Mouse (Mus musculus) heart, postnatal 0 days (tissue): ENCODE measurements around the gene Crim1. TPM values are rescaled to one million over a fixed set of nuclear protein-coding genes. Genes with fewer than 3 reads are reported as not detected.

Experiments
- ATAC-seq: fragments of 200-750 bp; cut with Nextera tagmentation; 2 replicates; pipeline ENCODE4 v1.8.0; 2017; ENCODE audit warnings: low read depth, moderate number of reproducible peaks, moderate library complexity; ENCODE audit not compliant: insufficient read depth
- DNase-seq: peaks from one replicate; pipeline ENCODE4 v3.0.0-alpha.2; 2016; ENCODE audit warnings: low spot score
- H3K27ac ChIP-seq: fragments of 300-500 bp; sonication (generic); 2 replicates; pipeline ENCODE4 v1.5.1; 2014; ENCODE audit warnings: low read depth, mild to moderate bottlenecking
- H3K27me3 ChIP-seq: fragments of 300-500 bp; sonication (generic); 2 replicates; pipeline ENCODE4 v1.6.1; 2014; ENCODE audit warnings: low read length, mixed read lengths; ENCODE audit not compliant: control insufficient read depth, insufficient read depth
- H3K36me3 ChIP-seq: fragments of 300-500 bp; sonication (generic); replicated peaks from 2 replicates; pipeline ENCODE4 v1.6.1; 2014; ENCODE audit warnings: low read length, mixed read lengths; ENCODE audit not compliant: control insufficient read depth, insufficient read depth
- H3K4me1 ChIP-seq: fragments of 300-500 bp; sonication (generic); 2 replicates; pipeline ENCODE4 v1.6.1; 2014; ENCODE audit warnings: antibody characterized with exemption; ENCODE audit not compliant: control insufficient read depth, insufficient read depth
- H3K4me2 ChIP-seq: fragments of 300-500 bp; sonication (generic); 2 replicates; pipeline ENCODE4 v1.6.1; 2014; ENCODE audit warnings: low read depth, mild to moderate bottlenecking, low read length, moderate library complexity
- H3K4me3 ChIP-seq: fragments of 300-500 bp; sonication (generic); 2 replicates; pipeline ENCODE4 v1.5.1; 2014; ENCODE audit warnings: low read depth, low read length
- H3K9ac ChIP-seq: fragments of 300-500 bp; sonication (generic); replicated peaks from 2 replicates; pipeline ENCODE4 v1.6.1; 2014; ENCODE audit warnings: low read depth, low read length, mixed read lengths
- H3K9me3 ChIP-seq: fragments of 300-500 bp; sonication (generic); replicated peaks from 2 replicates; pipeline ENCODE4 v1.6.1; 2016; ENCODE audit warnings: low read length; ENCODE audit not compliant: control insufficient read depth
- CTCF ChIP-seq: IDR thresholded peaks from 2 replicates; pipeline ENCODE4 v1.5.1; 2016; ENCODE audit warnings: antibody characterized with exemption, control low read depth, low read depth
- EP300 ChIP-seq: IDR thresholded peaks from 2 replicates; pipeline ENCODE4 v1.6.1; 2016; ENCODE audit warnings: antibody characterized with exemption, low read depth
- WGBS: fragments of 180-500 bp; shearing (Covaris S2); extraction: QIAGEN DNeasy Blood & Tissue Kit; methylation state at CpG from one replicate; pipeline ENCODE4 v1.1.7; 2014; 5-methylcytosine and 5-hydroxymethylcytosine counted together
- polyA plus RNA-seq: library from polyadenylated mRNA; unstranded; fragments of >200 nt; fragmentation: Nextera tagmentation; extraction: Ambion mirVana; gene quantifications from 2 replicates; pipeline ENCODE4 v1.2.1, GENCODE M21; 2015
- total RNA-seq: library from RNA; depleted of rRNA; stranded (reverse); fragments of >200 nt; gene quantifications from 2 replicates; pipeline ENCODE4 v1.2.3, GENCODE M21; 2014; ENCODE audit warnings: low replicate concordance

Crim1 gene
- total and polyA plus RNA-seq, 2 experiments from 2014 or later: 3.3 to 47.5 TPM

- ATAC-seq (peak; percentile 52), DNase-seq (peak; percentile 16)
- Histone ChIP-seq H3K9me3 (no peaks in the 10 kb centered on the region), H3K4me3 (no peak overlapping the region), H3K9ac (no peak overlapping the region), H3K27me3 (no peaks in the 10 kb centered on the region), H3K4me1 (peaks cover 9% of the 10 kb centered on the region; the same call in 1 of the 2 replicates), H3K36me3 (peaks cover 11% of the 10 kb centered on the region), H3K4me2 (no peak overlapping the region), H3K27ac (no peak overlapping the region)
- WGBS: 47% methylated on average over 12 of the region's 12 CpGs
- no peak for TF ChIP-seq CTCF
- peak; percentile 27; the same call in 1 of the 2 replicates for TF ChIP-seq EP300
These were observed 151.8 kb downstream of the Crim1 start for GRCm38 (mm10) chr17:78351676-78352499.

GRCm38 (mm10) chr17:78352500-78352855 lies 152.4 kb downstream of the Crim1 start:
- Histone ChIP-seq H3K27ac (no peak overlapping the region), H3K36me3 (peaks cover 13% of the 10 kb centered on the region), H3K9me3 (no peaks in the 10 kb centered on the region), H3K4me2 (no peak overlapping the region), H3K27me3 (no peaks in the 10 kb centered on the region), H3K4me3 (no peak overlapping the region), H3K9ac (no peak overlapping the region), H3K4me1 (peaks cover 9% of the 10 kb centered on the region; the same call in 1 of the 2 replicates)
- TF ChIP-seq EP300: no peak
- no peak for TF ChIP-seq CTCF
- DNase-seq (no peak), ATAC-seq (no peak; the same call in 1 of the 2 replicates)
- 75% methylated on average over 3 of the region's 3 CpGs for WGBS

GRCm38 (mm10) chr17:78354411-78354810 lies 154.4 kb downstream of the Crim1 start:
- Histone ChIP-seq H3K4me3 (no peak overlapping the region), H3K4me1 (peaks cover 9% of the 10 kb centered on the region; the same call in 1 of the 2 replicates), H3K27ac (peak overlapping the region; percentile 72), H3K36me3 (peaks cover 13% of the 10 kb centered on the region), H3K4me2 (peak overlapping the region; percentile 24; the same call in 1 of the 2 replicates), H3K9ac (no peak overlapping the region), H3K27me3 (no peaks in the 10 kb centered on the region), H3K9me3 (no peaks in the 10 kb centered on the region)
- no peak for DNase-seq
- TF ChIP-seq EP300 (no peak), CTCF (no peak)
- 68% methylated on average over 2 of the region's 2 CpGs for WGBS
- peak; percentile 49 for ATAC-seq

- peak overlapping the region; percentile 72 for H3K27ac ChIP-seq
- no peak overlapping the region for H3K4me3 ChIP-seq
- no peak overlapping the region for H3K9ac ChIP-seq
- ATAC-seq (no peak), DNase-seq (no peak)
- H3K4me2 ChIP-seq: peak overlapping the region; percentile 24; the same call in 1 of the 2 replicates
- no peaks in the 10 kb centered on the region for H3K9me3 ChIP-seq
- H3K4me1 ChIP-seq: peaks cover 12% of the 10 kb centered on the region; the same call in 1 of the 2 replicates
- no peak for TF ChIP-seq CTCF
- no peak for TF ChIP-seq EP300
- no peaks in the 10 kb centered on the region for H3K27me3 ChIP-seq
- 66% methylated on average over 12 of the region's 12 CpGs for WGBS
- peaks cover 13% of the 10 kb centered on the region for H3K36me3 ChIP-seq
These were observed 154.8 kb downstream of the Crim1 start for GRCm38 (mm10) chr17:78354871-78355270.

- WGBS: 85% methylated on average over 8 of the region's 8 CpGs
- Histone ChIP-seq H3K27me3 (no peaks in the 10 kb centered on the region), H3K9ac (no peak overlapping the region), H3K4me1 (peaks cover 16% of the 10 kb centered on the region; the same call in 1 of the 2 replicates), H3K9me3 (no peaks in the 10 kb centered on the region), H3K27ac (no peak overlapping the region), H3K4me2 (no peak overlapping the region), H3K4me3 (no peak overlapping the region), H3K36me3 (peaks cover 13% of the 10 kb centered on the region)
- no peak for ATAC-seq
- no peak for TF ChIP-seq EP300
- no peak for DNase-seq
These were observed 155.6 kb downstream of the Crim1 start for GRCm38 (mm10) chr17:78355611-78356010.

- Histone ChIP-seq H3K36me3 (peaks cover 13% of the 10 kb centered on the region), H3K9me3 (no peaks in the 10 kb centered on the region), H3K27ac (no peak overlapping the region), H3K4me1 (peaks cover 7% of the 10 kb centered on the region; the same call in 1 of the 2 replicates), H3K4me2 (no peak overlapping the region), H3K9ac (no peak overlapping the region), H3K27me3 (no peaks in the 10 kb centered on the region), H3K4me3 (no peak overlapping the region)
- DNase-seq (no peak), ATAC-seq (no peak)
- WGBS: 89% methylated on average over 4 of the region's 4 CpGs
- TF ChIP-seq EP300 (no peak), CTCF (no peak)
These were observed 157.7 kb downstream of the Crim1 start for GRCm38 (mm10) chr17:78357753-78358152.
